Mouse (Mus musculus): Measurements from ENCODE around the gene Capns1.

Gene Capns1

DNA sequence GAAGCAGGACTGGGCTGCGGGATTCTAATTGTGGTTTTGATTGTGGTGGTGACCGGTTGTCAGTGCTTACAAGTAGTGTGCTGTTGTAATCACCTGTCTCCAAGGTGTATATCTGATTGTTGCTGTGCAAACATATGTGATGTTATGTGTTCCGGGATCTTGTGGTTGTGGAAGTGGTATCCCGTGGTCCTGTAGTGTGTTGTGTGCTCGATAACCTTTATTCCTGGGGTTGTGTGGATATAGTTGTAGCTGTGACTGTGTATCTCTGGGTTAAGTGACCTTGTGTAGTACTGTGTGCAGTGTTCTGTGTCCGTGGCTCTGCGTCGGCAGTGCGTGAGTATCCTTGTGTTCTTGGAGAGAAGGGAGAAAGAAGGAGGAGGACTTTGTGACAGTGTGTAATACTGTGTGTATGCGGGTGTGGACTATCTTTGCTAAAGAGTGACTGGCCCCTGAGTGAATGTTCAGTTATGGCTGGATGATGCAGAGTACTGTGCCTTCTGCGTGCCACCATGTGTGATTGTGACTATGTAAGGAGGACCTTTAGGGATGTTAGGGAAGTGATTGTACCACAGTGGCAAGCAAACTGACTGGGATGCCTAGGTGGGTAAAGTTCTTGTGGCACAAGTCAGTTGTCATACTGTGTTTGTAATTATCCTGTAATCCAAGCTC, 28.2 kb downstream of the Capns1 start:
- no peak for DNase-seq (ENCODE audit: low spot score)

DNA sequence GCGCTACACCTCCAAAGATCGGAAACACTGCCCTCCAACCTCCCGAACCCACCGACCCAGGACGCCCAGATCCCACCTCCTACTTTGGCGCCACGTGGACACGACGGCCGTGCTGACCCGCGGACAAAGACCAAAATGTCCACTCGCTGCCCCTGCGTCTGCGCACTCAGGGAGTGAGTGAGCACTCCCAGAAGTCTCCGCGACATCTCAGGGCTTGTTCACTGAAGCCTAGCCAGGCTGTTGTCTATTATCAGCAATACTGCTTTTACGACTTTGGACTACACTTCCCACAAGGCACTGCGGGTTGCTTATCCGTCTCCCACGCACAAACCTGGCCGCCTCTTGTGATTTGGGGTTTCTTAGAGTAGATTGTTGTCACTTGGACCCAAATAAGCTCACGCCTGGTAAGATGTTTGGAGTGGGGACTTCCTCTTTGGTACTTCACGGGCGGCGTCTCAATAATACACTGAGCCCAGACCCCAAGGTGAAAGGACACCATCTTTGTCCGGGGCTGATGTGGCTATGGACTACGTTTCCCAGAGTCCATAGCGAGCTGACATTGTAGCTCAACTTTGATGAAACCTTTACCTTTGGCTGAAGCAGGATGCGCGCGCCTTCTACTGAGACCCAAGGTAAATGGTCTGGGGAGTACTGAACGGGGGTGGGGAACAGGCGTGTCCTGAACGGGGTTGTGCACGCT, 28.9 kb downstream of the Capns1 start, which contains the start of gene Zfp146:
Zfp146 (minus strand) TSS at position 168 of the 700 bp plus-strand sequence.
- peak; percentile 92 for DNase-seq (ENCODE audit: low spot score)

DNA sequence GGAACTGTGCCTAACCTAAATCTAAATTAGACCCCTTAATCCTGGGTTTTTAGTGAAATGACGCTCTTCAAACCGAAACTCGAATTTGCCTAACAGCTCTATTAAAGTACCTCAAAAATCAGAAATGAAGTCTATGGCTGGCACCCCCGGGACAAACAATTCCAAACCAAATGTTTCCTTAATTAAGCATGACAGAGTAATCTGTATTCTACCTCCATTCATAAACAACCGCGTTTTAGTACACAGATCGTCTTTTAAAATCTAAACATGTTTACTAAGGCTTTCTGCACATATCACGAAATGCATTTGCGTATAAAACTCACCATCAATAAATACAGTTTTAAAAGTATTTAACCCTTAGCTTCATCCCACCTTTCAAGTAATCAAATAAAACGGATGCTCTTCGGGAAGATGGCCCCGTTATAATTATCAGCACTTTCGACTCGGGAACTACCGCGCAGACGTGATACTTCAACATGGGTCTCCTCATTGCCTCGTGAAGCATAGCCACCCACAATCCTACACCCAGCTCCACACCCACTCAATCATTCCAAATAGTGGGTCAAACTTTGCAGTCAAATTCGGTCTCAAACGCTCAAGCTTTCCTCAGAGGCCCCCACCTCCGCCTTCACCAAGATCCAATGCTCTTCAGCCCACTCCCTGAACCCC, 29.6 kb downstream of the Capns1 start:
- DNase-seq (ENCODE audit: low spot score) = no peak

DNA sequence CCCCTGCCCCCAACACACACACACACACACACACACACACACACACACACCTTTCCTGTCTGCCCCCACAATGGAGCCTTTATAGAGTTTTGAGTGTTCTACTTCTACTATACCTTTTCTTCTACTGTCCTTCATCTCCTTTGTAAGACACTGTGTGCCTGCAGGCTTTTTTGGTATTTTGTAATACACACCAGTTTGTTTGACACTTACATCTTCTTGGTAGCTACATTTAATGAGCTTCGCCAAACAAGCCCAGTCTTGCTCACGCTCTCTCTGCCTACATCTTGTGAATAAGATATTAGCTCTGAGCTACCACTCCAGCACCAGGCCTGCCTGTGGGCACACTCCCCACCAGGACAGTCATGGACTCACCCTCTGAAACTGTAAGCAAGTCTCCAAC, 33.9 kb downstream of the Capns1 start:
- no peak for DNase-seq (ENCODE audit: low spot score)

DNA sequence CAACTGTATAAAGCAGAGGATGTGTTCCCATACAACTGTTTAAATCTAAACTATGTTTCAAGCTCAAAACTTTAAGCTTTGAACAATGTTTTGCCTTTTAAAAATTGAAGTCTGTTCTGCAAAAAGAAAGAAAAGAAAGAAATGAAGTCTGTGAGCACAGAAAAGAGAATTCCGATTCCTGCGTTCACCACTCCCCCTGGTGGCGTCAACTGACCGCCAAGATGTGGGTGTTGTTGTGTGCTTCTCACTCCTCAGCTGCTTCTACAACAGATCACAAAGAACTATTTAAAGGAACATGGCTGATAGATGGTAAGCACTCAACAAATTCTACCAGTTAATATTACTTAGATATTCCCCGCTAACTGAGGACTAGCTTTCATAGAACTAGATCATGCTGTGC, 35.5 kb downstream of the Capns1 start:
- no peak for DNase-seq (ENCODE audit: low spot score)

DNA sequence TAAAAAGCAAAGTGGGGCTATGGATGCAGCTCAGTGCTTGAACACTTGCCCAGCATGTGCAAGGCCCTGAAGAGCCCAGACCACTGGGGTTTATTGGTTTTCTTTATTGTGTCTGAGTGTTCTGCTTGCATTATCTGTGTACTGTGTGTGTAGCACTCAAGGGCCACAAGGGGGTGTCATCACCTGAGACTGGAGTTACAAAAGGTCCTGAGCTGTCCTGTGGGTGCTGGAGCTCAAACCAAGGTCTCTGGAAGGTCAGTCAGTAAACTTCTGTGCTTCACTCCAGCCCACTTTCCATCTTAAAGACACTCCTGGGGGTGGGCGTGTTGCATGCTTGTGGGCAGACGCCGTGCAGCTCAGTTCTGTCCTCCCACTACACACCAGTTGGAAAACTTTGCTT, 43.1 kb downstream of the Capns1 start:
- no peak for DNase-seq (ENCODE audit: low spot score)

DNA sequence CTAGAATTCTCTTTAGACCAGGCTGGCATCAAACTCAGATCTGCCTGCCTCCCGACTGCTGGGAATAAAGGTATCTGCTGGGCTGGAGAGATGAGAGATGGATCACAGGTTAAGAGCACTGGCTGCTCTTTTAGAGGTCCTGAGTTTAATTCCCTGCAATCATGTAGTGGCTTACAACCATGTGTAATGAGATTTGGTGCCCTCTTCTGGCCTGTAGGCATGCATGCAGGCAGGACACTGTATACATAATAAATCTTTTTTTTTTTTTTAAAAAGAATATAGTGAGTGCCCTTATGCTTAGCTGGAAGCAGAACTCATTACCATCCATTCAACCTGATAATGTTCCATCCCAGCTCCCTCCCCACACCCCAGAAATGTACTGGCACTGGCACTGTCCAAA, 44.6 kb downstream of the Capns1 start:
- DNase-seq (ENCODE audit: low spot score) = no peak

DNA sequence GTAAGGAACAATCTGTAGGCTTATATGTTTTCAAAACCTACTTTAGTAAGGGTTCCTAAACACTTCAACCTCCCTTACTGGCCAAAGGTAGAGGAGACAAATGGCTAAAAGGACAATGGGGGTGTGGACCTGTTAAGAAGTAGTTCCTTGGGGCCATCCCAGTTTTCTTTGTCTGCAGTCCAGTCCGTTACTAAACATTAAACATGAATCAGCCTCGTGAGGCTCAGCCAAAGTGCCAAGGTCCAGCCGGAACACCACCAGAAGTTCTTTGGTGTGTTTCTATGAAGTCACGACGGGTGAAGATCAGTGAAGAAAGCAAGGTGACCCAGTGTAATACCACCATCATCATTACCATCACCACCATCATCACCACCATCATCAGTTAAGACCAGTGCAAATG, 51.6 kb downstream of the Capns1 start:
- no peak for DNase-seq (ENCODE audit: low spot score)

DNA sequence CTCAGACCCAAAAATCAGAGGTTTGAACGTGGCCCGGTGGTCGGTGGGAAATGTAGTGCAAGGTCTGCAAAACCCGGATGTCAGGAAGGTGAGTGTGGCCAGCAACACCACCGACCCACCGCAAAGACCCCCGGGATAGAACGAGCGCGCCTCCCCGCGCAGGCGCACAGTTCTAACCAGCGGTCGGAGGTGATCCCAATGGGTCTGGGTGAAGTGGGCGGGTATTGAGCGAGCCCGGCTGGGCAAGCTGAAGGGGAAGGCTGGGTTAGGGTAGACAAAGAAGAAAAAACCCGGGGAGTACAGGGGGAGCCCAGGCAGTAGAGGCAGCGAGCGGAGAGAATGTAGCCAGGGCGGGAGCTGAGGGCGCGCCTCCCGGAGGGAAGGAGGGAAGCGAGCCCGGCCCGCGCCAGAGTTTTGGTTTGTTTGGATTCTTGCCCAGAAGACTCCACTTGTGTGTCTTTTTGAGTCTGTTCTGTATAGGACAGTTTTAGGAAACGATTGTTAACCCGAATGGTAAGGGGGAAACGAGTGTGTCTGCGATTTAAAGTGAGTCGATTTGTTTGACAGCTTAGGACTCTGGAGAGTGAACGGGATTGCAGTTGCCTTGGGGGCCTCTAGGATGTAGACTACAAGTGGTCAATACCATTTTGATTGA, 54.9 kb downstream of the Capns1 start:
- DNase-seq (ENCODE audit: low spot score) = no peak

DNA sequence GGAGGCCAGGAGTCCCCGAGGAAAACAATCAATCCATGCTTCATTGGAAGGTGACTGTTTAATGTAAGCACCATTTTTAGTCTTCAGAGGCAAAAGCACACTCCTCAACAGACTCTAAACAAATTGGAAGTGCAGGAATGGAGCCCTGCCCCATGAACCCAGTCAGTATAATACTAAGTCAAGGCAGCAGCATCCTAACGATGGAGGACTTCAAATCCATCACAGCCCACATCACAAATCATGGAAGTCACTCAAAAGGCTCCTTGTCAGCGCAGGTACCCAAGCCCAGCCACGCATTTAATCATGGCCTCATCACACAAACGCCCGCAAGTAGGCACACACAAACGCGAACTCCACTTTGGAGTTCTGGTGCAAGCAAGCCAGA, 55.4 kb downstream of the Capns1 start:
- no peak for DNase-seq (ENCODE audit: low spot score)
